Mouse (Mus musculus): ENCODE data around the gene Gimap3. TPM values are rescaled to one million over a fixed set of nuclear protein-coding genes. Genes with fewer than 3 reads are reported as not detected.

Gene Gimap3
- polyA plus RNA-seq, 1 experiment from 2014 or later, result not detected

GRCm38 (mm10) chr6:48772030-48772429, 1.4 kb upstream of the Gimap3 start:
- Histone ChIP-seq H3K36me3 (no peaks in the 10 kb centered on the region), H3K4me2 (no peak overlapping the region), H3K27ac (no peak overlapping the region), H3K9ac (no peak overlapping the region), H3K4me3 (no peak overlapping the region), H3K27me3 (no peaks in the 10 kb centered on the region), H3K4me1 (replicated peaks) (no peaks in the 10 kb centered on the region), H3K9me3 (replicated peaks) (no peaks in the 10 kb centered on the region)
- WGBS, result 5% methylated on average over 8 of the region's 8 CpGs
- no peak for ATAC-seq (replicated peaks; ENCODE audit: insufficient number of reproducible peaks, insufficient read depth, low FRiP score, low read depth)

GRCm38 (mm10) chr6:48768933-48769332, 1.7 kb downstream of the Gimap3 start:
- Histone ChIP-seq H3K4me1 (replicated peaks) (no peaks in the 10 kb centered on the region), H3K27me3 (no peaks in the 10 kb centered on the region), H3K9ac (no peak overlapping the region), H3K36me3 (no peaks in the 10 kb centered on the region), H3K27ac (no peak overlapping the region), H3K9me3 (replicated peaks) (no peaks in the 10 kb centered on the region), H3K4me2 (no peak overlapping the region), H3K4me3 (no peak overlapping the region)
- ATAC-seq (replicated peaks; ENCODE audit: insufficient number of reproducible peaks, insufficient read depth, low FRiP score, low read depth), result no peak
- WGBS, result 72% methylated on average over 3 of the region's 3 CpGs

GRCm38 (mm10) chr6:48768178-48768869, 2.3 kb downstream of the Gimap3 start:
- H3K9me3 ChIP-seq (replicated peaks), result no peaks in the 10 kb centered on the region
- 64% methylated on average over 9 of the region's 9 CpGs for WGBS
- no peaks in the 10 kb centered on the region for H3K36me3 ChIP-seq
- H3K4me1 ChIP-seq (replicated peaks), result no peaks in the 10 kb centered on the region
- H3K27me3 ChIP-seq, result no peaks in the 10 kb centered on the region
- no peak for ATAC-seq (replicated peaks; ENCODE audit: insufficient number of reproducible peaks, insufficient read depth, low FRiP score, low read depth)
- H3K4me2 ChIP-seq, result no peak overlapping the region
- no peak overlapping the region for H3K9ac ChIP-seq
- H3K27ac ChIP-seq, result no peak overlapping the region
- no peak overlapping the region for H3K4me3 ChIP-seq

- H3K4me3 ChIP-seq, result no peak overlapping the region
- no peaks in the 10 kb centered on the region for H3K4me1 ChIP-seq (replicated peaks)
- no peaks in the 10 kb centered on the region for H3K9me3 ChIP-seq (replicated peaks)
- H3K4me2 ChIP-seq, result no peak overlapping the region
- WGBS, result 88% methylated on average over 10 of the region's 10 CpGs
- H3K36me3 ChIP-seq, result no peaks in the 10 kb centered on the region
- H3K27me3 ChIP-seq, result no peaks in the 10 kb centered on the region
- ATAC-seq (replicated peaks; ENCODE audit: insufficient number of reproducible peaks, insufficient read depth, low FRiP score, low read depth), result no peak
- H3K9ac ChIP-seq, result no peak overlapping the region
- H3K27ac ChIP-seq, result no peak overlapping the region
Observed at GRCm38 (mm10) chr6:48764496-48764895, 6.2 kb downstream of the Gimap3 start.

- no peak overlapping the region for H3K9ac ChIP-seq
- no peak for ATAC-seq (replicated peaks; ENCODE audit: insufficient number of reproducible peaks, insufficient read depth, low FRiP score, low read depth)
- H3K4me1 ChIP-seq (replicated peaks), result no peaks in the 10 kb centered on the region
- H3K4me2 ChIP-seq, result no peak overlapping the region
- H3K9me3 ChIP-seq (replicated peaks), result no peaks in the 10 kb centered on the region
- H3K27me3 ChIP-seq, result no peaks in the 10 kb centered on the region
- 70% methylated on average over 7 of the region's 7 CpGs for WGBS
- H3K27ac ChIP-seq, result no peak overlapping the region
- no peaks in the 10 kb centered on the region for H3K36me3 ChIP-seq
- H3K4me3 ChIP-seq, result no peak overlapping the region
Observed at GRCm38 (mm10) chr6:48763567-48764270, 6.9 kb downstream of the Gimap3 start.

- peaks cover 18% of the 10 kb centered on the region for H3K27me3 ChIP-seq
- H3K4me3 ChIP-seq, result peak overlapping the region; percentile 34
- H3K4me2 ChIP-seq, result peak overlapping the region; percentile 53
- WGBS, result 36% methylated on average over 7 of the region's 7 CpGs
- peak overlapping the region; percentile 82 for H3K27ac ChIP-seq
- H3K9ac ChIP-seq, result no peak overlapping the region
- no peaks in the 10 kb centered on the region for H3K9me3 ChIP-seq (replicated peaks)
- H3K36me3 ChIP-seq, result no peaks in the 10 kb centered on the region
- H3K4me1 ChIP-seq (replicated peaks), result peaks cover 12% of the 10 kb centered on the region
- ATAC-seq (replicated peaks; ENCODE audit: insufficient number of reproducible peaks, insufficient read depth, low FRiP score, low read depth), result no peak
Observed at GRCm38 (mm10) chr6:48747091-48747966, 23.3 kb downstream of the Gimap3 start.

GRCm38 (mm10) chr6:48745959-48746889, 24.4 kb downstream of the Gimap3 start, which contains the start of gene Gimap5:
Gene Gimap5, plus strand, starts transcription at chr6:48746197.
- Histone ChIP-seq H3K4me2 (peak within 1 kb of the TSS; percentile 53), H3K9me3 (replicated peaks) (no peaks in the 10 kb centered on the region), H3K27ac (peak within 1 kb of the TSS; percentile 82), H3K9ac (peak within 1 kb of the TSS; percentile 40), H3K27me3 (peaks cover 29% of the 10 kb centered on the region), H3K4me1 (replicated peaks) (peaks cover 16% of the 10 kb centered on the region), H3K4me3 (peak within 1 kb of the TSS; percentile 34), H3K36me3 (no peaks in the 10 kb centered on the region)
- peak; percentile 71 for ATAC-seq (replicated peaks; ENCODE audit: insufficient number of reproducible peaks, insufficient read depth, low FRiP score, low read depth)
- WGBS, result 26% methylated on average over 16 of the region's 16 CpGs

- H3K4me2 ChIP-seq, result peak overlapping the region; percentile 53
- H3K36me3 ChIP-seq, result no peaks in the 10 kb centered on the region
- no peak overlapping the region for H3K4me3 ChIP-seq
- peaks cover 31% of the 10 kb centered on the region for H3K27me3 ChIP-seq
- peaks cover 16% of the 10 kb centered on the region for H3K4me1 ChIP-seq (replicated peaks)
- WGBS, result 47% methylated on average over 2 of the region's 2 CpGs
- 0 out of 2 replicates have a peak overlapping the region, but pooled peaks have one; percentile 40 for H3K9ac ChIP-seq
- no peaks in the 10 kb centered on the region for H3K9me3 ChIP-seq (replicated peaks)
- H3K27ac ChIP-seq, result peak overlapping the region; percentile 82
- ATAC-seq (replicated peaks; ENCODE audit: insufficient number of reproducible peaks, insufficient read depth, low FRiP score, low read depth), result no peak
Observed at GRCm38 (mm10) chr6:48745490-48745889, 25.2 kb downstream of the Gimap3 start.

GRCm38 (mm10) chr6:48742422-48743351, 28.0 kb downstream of the Gimap3 start:
- 0 out of 2 replicates have a peak overlapping the region, but pooled peaks have one; percentile 22 for H3K9ac ChIP-seq

More at GRCm38 (mm10) chr6:48742422-48743351, 28.0 kb downstream of the Gimap3 start:
- no peaks in the 10 kb centered on the region for H3K9me3 ChIP-seq (replicated peaks)
- H3K36me3 ChIP-seq, result no peaks in the 10 kb centered on the region
- ATAC-seq (replicated peaks; ENCODE audit: insufficient number of reproducible peaks, insufficient read depth, low FRiP score, low read depth), result no peak
- no peak overlapping the region for H3K27ac ChIP-seq
- peaks cover 31% of the 10 kb centered on the region for H3K27me3 ChIP-seq
- peak overlapping the region; percentile 43 for H3K4me3 ChIP-seq
- WGBS, result 13% methylated on average over 52 of the region's 52 CpGs
- H3K4me1 ChIP-seq (replicated peaks), result peaks cover 16% of the 10 kb centered on the region
- H3K4me2 ChIP-seq, result peak overlapping the region; percentile 70
